Mouse (Mus musculus) CD4-positive, CD25-positive, alpha-beta regulatory T cell, adult 9 weeks (primary cell): ENCODE results near the gene Snx15. TPM values are rescaled to one million over a fixed set of nuclear protein-coding genes. Genes with fewer than 3 reads are reported as not detected.

Experiments
- polyA plus RNA-seq: library from polyadenylated mRNA; unstranded; fragments of 100-300 nt; shearing (Covaris generic); gene quantifications from one replicate; pipeline ENCODE4 v1.2.1, GENCODE M21; 2017

The Snx15 gene
- 42.8 TPM for polyA plus RNA-seq

GRCm38 (mm10) chr19:6127760-6128341 is at the start of gene Snx15:
TSS of gene Snx15 (minus strand) at chr19:6128304.

DNA sequence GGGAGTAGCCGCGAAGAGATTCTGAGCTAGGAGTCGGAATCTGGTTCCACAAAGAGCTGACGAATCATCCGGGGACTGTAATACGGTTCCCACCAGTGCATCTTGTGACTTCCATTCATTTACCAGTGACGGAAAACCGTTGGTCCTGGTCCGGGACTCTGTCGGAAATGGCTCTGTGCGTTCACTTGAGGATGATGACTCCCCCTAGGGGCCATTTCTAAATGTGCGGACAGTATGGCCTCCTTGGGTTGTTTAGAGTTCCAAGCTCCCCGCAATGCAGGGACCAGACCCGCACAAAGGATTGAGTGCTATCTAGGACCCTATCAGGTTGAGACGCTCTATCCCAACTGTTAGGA is 13.3 kb upstream of the Snx15 start, which contains the start of gene Arl2:
Gene Arl2 (minus strand): TSS at position 155 of the 356 bp plus-strand sequence.

GRCm38 (mm10) chr19:6140678-6141393 is 12.7 kb upstream of the Snx15 start, which contains the start of gene Batf2:
TSS of gene Batf2 (plus strand) at chr19:6140983.

GRCm38 (mm10) chr19:6117986-6118676 is 10.0 kb downstream of the Snx15 start, which contains the start of gene Sac3d1:
TSS of gene Sac3d1 (minus strand) at chr19:6118650.

GRCm38 (mm10) chr19:6105586-6105985 is 22.5 kb downstream of the Snx15 start, which contains the start of gene Naaladl1:
TSS of gene Naaladl1 (plus strand) at chr19:6105782.

GRCm38 (mm10) chr19:6094119-6094518 is 34.0 kb downstream of the Snx15 start, which contains the start of gene AC131692.1:
TSS of gene AC131692.1 (plus strand) at chr19:6094419.

GRCm38 (mm10) chr19:6084478-6085248 is 43.4 kb downstream of the Snx15 start, which contains the start of the genes Zfpl1 and Cdca5:
TSS of gene Zfpl1 (minus strand) at chr19:6084956.
TSS of gene Cdca5 (plus strand) at chr19:6084983.

DNA sequence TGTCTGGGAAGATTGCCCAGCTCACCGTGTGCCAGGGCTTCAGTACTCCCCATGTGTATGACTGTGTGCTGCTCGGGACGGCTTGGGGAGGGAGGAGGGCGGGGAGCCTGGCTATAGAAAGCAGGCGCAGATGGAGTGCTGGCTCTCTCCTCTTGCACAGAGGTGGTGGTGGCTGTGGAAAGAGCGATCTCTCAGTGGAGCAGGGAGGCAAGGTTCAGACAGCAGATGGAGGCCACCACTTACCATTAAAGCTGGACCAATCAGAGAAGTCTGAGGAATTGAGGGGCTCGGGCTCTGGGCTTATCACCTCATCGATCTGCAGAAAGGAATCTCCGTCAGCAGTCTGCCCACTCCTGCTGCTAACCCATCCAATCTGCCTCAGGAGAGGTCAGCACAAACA is 45.9 kb downstream of the Snx15 start, which contains the start of gene Gm28374:
Gene Gm28374 (minus strand): TSS at position 101 of the 400 bp plus-strand sequence.

GRCm38 (mm10) chr19:6079983-6080480 is 48.1 kb downstream of the Snx15 start, which contains the start of gene Tmem262:
TSS of gene Tmem262 (plus strand) at chr19:6080033.

GRCm38 (mm10) chr19:6076564-6077393 is 51.3 kb downstream of the Snx15 start, which contains the start of gene Vps51:
TSS of gene Vps51 (minus strand) at chr19:6077231.

Other genes with a start within 250 kb of the Snx15 start
- 0.36 TPM for gene Tigd3, start 234.2 kb downstream of the Snx15 start, polyA plus RNA-seq
- 210 TPM for gene Dpf2, start 215.3 kb downstream of the Snx15 start, polyA plus RNA-seq
- 0.14 TPM for gene Cdc42ep2, start 203.5 kb downstream of the Snx15 start, polyA plus RNA-seq
- 57.4 TPM for gene Pola2, start 164.1 kb downstream of the Snx15 start, polyA plus RNA-seq
- not detected for gene Slc22a20, start 142.2 kb downstream of the Snx15 start, polyA plus RNA-seq
- gene Capn1, start 112.4 kb downstream of the Snx15 start, polyA plus RNA-seq, result 84.5 TPM
- gene Syvn1, start 81.7 kb downstream of the Snx15 start, polyA plus RNA-seq, result 51.3 TPM
- gene Mrpl49, start 70.5 kb downstream of the Snx15 start, polyA plus RNA-seq, result 61.3 TPM
- gene Fau, start 70.5 kb downstream of the Snx15 start, polyA plus RNA-seq, result 1,170 TPM
- 5.8 TPM for gene Znhit2, start 67.1 kb downstream of the Snx15 start, polyA plus RNA-seq
- 15.6 TPM for gene Tm7sf2, start 59.9 kb downstream of the Snx15 start, polyA plus RNA-seq
- gene Vps51, start 51.1 kb downstream of the Snx15 start, polyA plus RNA-seq, result 73.4 TPM
- gene Tmem262, start 48.3 kb downstream of the Snx15 start, polyA plus RNA-seq, result not detected
- gene Gm28374, start 46.0 kb downstream of the Snx15 start, polyA plus RNA-seq, result 1.7 TPM
- 47.2 TPM for gene Zfpl1, start 43.3 kb downstream of the Snx15 start, polyA plus RNA-seq
- gene Cdca5, start 43.3 kb downstream of the Snx15 start, polyA plus RNA-seq, result 3.9 TPM
- not detected for gene AC131692.1, start 33.9 kb downstream of the Snx15 start, polyA plus RNA-seq
- not detected for gene Naaladl1, start 22.5 kb downstream of the Snx15 start, polyA plus RNA-seq
- 1.5 TPM for gene Sac3d1, start 9.7 kb downstream of the Snx15 start, polyA plus RNA-seq
- not detected for gene Batf2, start 12.7 kb upstream of the Snx15 start, polyA plus RNA-seq
- gene Arl2, start 13.2 kb upstream of the Snx15 start, polyA plus RNA-seq, result 28.6 TPM
- gene Majin, start 56.1 kb upstream of the Snx15 start, polyA plus RNA-seq, result not detected
- not detected for gene Gpha2, start 98.1 kb upstream of the Snx15 start, polyA plus RNA-seq
- gene Ppp2r5b, start 107.6 kb upstream of the Snx15 start, polyA plus RNA-seq, result 6.7 TPM
- 42.5 TPM for gene Atg2a, start 113.4 kb upstream of the Snx15 start, polyA plus RNA-seq
- gene Ehd1, start 148.4 kb upstream of the Snx15 start, polyA plus RNA-seq, result 8.5 TPM
- gene Cdc42bpg, start 178.2 kb upstream of the Snx15 start, polyA plus RNA-seq, result 0.10 TPM
- 58.3 TPM for gene Men1, start 206.7 kb upstream of the Snx15 start, polyA plus RNA-seq
- 104 TPM for gene Map4k2, start 212.8 kb upstream of the Snx15 start, polyA plus RNA-seq
- 158 TPM for gene Sf1, start 235.4 kb upstream of the Snx15 start, polyA plus RNA-seq